Mouse (Mus musculus) c-Kit-positive CD71-positive TER-119-positive erythroid progenitor cells, embryonic 14.5 days (primary cell): ENCODE measurements around the gene Rbfox1.

Experiments used
- DNase-seq: peaks from one replicate; pipeline ENCODE4 v3.0.0-alpha.2; 2013; ENCODE audit warnings: low spot score

Gene Rbfox1

DNA sequence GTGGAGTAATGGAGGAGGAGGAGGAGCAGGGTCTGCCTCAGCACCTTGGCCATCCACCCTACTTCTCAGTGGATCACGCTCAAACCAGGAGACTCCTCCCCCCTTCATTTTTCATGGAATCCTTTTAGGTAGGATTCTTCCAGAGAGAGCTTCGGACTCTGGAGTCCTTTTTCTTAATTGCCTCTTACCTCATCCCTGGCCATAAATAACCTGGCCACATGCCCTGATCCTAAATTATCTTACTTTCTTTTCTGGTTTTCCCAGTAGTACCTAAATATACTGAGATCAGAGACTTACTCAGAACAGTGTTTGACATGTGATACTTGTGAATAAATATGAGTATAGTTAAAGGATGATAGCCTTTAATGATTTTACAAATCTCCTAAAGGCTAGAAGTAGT, 1042.5 kb downstream of the Rbfox1 start:
- DNase-seq, result no peak

DNA sequence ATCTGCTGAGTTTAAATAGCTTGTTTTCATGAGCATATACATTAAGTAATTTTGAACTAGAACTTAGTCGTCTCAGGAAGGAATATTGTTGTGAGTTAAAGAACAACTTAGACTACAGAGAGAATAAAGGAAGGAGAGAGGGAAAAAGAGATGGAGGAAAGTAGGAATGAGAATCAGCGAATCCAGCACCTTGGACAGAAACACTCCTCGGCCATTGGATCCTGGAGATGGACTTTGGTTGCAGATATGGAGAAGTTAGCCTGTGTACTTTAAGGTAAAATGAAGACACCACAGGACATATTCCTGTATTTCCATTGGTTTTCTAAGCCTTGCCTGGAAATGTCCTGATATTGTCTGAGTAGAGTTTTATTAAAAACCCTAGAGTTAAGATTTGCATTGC, 1045.6 kb downstream of the Rbfox1 start:
- DNase-seq, result no peak

DNA sequence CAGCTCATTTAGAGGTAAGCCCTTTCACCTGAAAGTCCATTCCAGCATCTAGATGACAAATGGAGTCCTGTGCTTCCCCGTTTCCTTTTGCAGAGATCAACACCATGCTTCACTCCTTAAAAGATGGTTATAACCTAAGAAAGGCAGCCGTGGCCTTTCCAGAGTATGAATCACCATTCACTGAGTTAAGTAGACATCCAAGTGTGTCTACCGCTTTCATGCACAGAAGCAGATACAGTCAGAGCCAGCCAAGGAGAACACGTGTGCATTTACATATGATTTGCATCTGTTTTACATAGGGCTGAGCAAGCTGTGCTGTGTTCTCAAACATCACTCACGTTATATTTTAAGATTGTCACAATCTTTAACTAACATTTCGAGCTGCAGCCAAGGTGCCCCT, 1061.0 kb downstream of the Rbfox1 start:
- no peak for DNase-seq

DNA sequence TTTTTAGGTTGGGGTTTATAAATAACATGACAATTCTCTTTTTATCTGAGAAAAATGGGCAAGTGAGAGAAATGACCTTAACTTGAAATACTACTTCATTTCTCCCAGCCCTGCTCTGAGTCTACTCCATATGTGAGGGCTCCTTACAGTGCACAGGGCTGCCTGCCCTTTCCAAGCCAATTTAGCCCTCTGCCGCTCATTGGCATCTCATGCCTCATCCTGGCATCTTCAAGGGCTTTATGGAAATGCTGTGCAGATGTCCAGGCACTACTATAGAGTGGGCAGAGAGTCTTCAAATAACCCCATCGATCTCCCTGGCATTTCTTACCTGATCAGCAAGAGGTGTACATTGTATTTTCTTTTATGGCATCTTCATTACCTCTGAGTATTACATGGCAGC, 1064.5 kb downstream of the Rbfox1 start:
- DNase-seq, result no peak

DNA sequence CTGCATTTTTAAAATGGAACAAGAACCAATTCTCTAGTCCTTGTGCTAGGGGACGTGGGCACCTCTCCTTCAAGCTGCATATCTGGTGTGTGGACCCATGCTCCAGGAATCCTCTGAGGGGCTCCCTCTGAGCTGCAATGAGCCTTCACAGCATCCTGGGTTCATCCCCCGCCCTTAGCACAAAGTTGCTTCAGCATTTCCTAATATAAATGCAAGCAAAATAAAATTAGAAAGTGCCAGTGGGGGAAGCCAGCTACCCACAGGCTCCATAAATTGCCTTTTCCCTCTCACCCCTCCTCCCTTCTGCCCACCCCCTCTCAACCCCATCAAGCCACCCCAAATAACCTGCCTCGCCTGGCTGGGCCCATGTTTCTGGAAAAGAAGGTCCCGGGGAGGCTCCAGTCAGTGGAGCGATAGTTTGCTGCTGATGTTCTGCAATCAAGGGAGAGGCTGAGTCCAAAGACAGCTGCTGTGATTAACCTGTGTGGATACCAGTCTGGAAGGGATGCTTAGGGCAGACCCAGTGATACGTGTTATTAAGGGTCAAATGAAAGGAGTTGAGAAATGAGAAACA, 1070.0 kb downstream of the Rbfox1 start:
- DNase-seq, result no peak

DNA sequence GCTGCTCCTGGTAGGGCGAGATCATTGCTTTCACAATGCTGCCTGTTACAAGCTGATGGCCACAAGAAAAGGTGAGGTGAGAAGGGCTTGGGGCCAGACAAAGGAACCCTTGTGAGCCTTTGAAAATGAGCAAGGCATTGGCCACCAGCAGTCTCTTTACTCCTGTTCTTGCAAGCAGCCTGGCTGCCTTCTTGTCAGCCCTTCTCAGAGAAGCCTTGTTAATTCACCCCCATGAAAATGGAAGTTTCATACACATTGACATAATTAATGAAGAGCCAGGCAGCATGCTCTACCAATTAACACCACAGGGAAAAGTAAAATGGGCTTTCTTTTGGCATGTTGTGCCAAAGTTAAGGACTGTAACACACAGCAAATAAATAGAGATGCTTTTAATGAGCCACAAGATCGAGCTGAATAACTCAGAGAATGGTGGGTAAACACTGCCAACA, 1076.8 kb downstream of the Rbfox1 start:
- no peak for DNase-seq

DNA sequence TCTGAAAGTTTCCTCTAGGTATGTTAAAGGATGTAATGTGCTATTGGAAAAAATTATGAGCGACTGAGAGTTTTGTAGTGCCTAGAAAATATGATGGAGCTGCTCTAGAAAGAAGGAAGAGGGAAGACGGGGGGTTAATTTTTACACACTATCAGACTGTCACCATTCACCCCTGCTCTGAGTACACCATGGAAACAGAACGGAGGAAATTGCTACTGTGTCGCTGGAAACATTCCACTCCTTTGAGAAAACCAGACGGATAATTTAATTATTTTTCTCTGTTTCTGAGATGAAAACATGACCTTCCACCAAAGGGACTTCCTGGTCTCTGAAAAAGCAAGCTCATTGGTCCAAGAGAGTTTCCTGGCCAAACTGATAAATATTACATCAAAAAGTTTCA, 1077.4 kb downstream of the Rbfox1 start:
- no peak for DNase-seq

DNA sequence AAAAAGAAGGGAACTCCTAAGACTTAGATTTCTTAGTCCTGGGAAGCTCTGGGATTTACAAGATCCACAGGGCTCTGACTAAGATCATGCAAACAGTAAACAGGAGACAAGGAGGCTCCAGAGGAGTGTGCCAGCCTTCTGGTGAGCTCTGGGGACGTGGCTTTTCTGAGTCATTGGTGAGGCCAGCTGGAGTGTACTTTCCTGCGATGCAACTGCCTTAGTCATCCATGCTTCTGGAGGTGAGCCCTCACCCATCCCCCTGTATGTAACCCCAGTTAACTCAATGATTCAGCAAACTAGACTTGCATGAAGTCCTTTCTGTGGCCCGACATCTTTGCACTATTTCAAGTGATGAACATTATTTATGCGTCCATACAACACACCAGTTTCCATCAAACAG, 1078.4 kb downstream of the Rbfox1 start:
- no peak for DNase-seq

DNA sequence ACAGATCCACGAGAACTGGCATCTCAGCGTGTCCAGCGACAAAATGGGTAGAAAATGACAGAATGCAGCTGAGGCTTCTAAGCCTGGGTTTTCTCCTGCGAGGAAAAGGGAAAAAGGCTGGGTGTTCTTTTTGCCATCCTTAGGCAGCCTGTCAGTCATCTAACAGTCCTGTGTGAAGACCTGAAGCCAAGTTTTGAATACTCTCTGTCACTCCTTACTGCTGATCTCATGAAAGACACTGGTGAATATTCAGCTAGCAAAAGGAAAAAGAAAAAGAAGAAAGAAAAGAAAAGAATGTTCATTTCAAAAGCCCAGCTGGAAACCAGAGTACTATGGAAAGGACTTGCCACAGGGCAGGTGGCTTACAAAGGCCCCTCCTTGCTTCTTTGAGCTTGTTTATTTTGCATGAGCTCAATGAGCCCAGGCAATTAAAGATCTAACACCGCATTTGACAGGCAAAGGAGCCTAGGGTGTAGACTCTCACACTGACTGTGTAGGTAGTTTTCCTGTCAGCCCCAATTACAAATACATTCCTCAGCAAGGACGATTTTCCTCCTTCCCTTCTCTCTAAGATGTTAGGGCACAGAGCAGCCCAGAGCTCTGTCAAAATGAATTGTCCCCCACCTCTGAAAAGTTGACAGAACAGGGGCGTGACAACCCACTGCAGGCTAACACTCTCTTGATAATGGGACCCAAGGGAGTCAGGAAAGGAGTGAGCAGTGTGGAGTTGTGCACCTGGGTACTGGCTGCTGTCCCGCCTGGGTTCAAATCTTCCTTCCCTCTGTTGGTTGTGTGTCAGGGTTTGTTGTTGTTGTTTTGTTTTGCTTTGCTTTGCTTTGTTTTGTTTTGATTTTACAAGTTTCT, 1079.8 kb downstream of the Rbfox1 start:
- no peak for DNase-seq

DNA sequence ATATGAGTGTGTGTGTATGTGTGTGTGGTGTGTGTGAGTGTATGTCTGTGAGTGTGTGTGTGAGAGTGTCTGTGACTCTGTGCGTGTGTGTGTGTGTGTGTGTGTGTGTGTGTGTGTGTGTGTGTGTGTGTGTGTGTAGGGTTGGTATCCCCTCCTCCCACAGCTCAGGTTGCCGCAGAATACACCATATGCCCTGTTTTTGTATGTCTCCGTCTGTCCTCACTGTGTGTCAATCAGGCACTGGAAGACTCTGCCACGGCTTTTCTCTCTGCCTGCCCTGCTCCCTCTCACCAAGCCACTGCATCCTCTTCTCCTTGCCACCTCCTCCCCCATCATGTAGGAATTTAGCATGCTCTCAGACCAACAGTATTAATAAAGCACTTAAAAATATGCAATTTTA, 1084.8 kb downstream of the Rbfox1 start:
- DNase-seq, result no peak

DNA sequence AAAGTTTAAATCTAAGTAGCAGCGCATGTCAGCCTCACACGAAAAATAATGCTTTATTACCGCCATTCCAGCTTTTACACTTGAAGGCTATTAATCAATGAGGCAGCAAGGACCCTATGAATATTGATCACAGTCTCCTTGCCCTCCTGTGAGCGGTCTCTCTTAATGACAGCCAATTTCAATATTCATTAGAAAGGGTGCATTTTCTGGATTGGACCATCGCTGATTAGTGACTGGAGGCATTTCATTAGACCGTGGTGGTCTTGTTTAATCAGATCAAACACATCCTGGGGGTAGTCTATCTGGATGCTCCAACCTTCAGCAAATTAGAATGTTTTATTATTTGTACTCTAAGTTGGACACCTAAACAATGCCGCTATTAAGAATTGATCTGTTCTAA, 1091.2 kb downstream of the Rbfox1 start:
- DNase-seq, result no peak

DNA sequence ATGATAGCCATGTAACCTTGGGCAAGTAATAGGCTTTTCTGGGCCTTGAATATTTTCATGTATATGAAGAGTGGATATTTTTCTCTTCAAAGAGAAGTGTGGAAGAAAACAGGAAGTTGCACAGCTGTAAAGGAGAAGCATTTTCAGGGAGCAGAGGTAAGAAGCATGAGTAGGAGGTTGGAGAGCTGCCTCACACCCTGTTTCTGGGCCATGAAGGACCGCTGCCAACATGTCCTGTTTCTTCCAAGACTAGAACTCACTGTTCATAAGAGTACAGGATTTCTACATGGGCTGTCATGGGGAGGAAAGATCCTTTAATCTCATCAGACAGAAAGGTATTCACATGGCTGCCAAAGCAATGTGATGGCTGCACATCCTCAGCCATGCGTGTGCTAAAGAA, 1098.8 kb downstream of the Rbfox1 start:
- DNase-seq, result no peak

DNA sequence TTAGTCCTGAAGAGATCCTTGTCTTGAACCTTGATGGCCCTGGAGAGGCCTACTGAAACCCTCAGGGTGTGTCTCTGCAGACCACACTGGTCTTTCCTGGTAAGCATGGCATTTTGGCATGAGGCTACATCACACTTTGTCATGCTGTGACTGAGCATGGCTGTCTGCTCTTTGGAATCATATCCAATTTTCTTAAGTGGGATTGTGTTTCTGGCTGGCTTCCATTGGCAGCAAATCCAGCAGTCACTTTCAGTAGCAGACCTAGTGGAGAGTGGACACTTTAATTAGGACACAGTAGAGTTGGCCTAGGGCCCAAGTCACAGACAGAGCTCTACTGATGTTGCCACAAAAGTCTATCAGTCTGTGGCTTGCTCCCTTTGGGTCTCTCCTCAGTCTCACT, 1100.9 kb downstream of the Rbfox1 start:
- no peak for DNase-seq

DNA sequence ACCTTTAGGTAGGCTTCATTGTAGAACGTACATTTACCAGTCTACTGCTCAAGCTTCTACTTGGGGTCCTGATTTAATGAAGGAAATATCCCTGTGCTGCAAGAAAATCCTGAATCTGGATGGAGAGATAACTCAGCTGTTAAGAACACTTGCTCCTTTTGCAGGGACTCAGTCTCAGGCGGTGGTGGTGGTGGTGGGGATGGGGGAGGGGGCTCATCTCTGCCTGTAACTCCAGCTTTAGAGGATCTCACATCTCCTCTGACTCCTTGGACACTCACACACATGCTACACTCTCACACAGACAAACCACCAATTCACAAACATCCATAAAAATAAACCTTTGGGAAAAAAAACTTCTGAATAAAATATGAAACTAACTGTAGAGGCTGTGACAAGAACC, 1101.3 kb downstream of the Rbfox1 start:
- DNase-seq, result no peak

DNA sequence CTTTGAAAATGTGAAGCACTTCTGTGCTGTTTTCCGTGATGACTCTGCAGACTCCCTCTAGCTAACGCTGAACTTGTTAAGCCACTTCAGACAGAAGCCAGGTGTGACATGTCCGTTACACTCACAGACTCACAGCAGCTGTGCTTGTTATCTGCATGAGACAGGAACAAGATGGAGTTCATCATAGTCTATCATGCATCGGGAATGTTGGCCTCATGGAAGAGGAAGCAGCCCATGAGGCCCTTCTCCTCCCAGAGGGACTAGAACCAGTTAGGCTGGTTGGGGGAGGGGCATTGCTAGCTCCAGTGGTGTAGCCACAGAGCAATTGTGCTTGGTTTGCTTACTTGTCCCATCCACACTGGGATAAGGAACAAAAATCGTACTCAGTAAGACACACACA, 1107.1 kb downstream of the Rbfox1 start:
- no peak for DNase-seq

DNA sequence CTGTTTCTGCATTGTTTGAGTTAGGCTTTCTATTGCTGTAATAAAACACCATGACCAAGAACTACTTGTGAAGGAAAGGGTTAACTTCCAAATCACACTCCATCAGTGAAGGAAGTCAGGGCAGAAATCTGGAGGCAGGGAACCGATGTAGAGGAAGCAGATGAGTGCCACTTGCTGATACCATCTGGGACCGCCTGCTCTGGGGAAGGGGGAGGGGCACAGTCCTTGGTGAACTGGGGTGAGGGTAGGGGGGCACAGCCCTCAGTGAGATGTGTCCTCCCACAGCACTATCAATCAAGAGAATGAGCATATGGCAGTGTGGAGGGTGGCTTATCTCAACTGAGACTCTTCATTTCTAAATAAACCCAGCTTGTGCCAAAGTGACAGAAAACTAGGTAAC, 1108.0 kb downstream of the Rbfox1 start:
- no peak for DNase-seq

DNA sequence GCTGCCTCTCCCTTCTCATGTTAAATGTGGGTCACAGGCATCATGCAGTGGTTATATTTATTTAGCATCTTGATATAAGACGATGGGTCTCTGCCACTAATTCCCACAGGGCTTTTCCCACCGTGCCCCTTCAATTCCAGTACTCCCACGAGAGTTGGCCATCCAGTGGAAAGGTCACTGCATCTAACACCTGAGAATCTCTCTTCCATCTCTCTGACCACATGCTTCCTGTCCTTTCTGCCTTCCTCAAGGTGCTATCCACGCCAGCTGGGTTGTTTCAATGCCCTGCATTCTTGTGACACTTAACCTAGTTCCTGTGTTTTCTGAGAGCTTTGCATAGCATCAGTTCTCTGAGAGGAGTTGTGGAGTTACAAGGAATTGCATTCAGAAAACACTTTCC, 1112.0 kb downstream of the Rbfox1 start:
- no peak for DNase-seq

DNA sequence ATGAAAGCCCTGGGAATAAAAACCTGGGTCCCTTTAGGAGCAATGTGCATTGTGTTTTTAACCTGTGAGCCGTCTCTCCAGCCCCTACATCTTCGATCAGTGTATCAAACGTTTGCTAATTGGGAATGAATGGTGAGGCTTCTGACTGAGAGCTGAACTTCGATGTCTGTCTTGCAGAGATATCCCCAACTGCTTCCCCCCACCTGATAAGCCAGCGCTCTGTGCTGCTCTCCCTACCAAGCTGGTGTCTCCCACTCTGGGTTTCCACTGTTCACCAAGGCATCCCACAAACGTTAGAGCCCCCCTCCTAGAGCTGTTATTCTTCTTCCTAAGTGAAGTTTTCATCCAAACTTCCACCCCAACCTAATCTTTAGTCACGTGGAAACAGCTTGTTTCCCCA, 1112.7 kb downstream of the Rbfox1 start:
- no peak for DNase-seq

DNA sequence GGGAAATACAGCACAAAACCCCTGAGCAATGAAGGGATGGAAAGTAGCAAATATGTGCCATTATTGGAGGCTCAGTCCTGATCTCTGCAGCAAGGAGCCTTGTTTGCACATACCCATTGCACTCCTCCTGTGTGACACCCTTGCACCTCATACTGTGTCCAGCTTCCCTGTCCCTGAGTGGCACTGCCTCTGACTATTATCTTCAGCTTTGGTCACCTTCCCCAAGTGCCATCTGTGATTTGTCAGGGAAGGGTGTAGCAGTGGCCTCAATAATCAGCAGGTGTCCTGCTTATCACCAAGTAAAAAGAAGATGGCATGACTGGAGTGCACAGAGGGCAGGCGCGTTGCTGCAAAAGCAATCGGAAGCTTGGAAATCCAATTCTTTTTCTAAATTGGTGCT, 1119.4 kb downstream of the Rbfox1 start:
- no peak for DNase-seq

DNA sequence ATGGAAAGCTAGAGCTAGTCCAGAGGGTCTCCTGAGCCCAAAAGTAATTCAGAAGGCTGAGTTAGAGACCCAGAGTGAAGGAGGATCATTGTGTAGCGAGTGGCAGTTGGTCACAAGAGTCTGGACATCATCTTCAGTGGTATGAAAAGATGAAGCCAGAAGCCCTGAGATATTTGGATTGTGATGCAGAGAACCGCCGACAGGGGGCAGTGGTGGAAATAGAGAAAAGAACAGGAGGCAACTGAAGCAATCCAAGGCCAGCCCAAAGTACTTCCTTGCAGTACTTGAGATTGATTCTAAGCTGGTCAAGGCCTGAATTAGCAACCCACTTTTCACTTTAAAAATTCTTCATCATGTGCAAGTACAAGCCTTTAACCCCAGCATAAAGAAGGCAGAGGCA, 1120.3 kb downstream of the Rbfox1 start:
- peak; percentile 6 for DNase-seq

DNA sequence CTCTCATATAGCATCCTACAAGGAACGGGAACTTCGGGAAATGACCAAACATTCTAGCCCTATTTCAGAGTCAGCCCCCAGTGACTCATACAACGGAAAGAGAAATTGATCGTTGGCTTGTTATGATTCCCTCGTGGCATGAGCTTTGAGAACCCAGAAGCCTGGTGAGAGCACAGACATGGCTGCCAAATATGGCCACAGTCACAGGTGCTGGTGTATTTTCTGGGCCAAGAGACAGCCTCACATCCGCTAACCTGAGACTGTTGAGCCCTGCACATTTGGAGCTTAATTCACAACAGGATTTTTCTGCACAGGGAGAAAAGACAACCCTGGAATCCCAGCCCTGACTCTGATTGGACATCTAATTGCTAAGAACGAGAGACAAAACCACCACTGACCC, 1132.2 kb downstream of the Rbfox1 start:
- DNase-seq, result no peak

DNA sequence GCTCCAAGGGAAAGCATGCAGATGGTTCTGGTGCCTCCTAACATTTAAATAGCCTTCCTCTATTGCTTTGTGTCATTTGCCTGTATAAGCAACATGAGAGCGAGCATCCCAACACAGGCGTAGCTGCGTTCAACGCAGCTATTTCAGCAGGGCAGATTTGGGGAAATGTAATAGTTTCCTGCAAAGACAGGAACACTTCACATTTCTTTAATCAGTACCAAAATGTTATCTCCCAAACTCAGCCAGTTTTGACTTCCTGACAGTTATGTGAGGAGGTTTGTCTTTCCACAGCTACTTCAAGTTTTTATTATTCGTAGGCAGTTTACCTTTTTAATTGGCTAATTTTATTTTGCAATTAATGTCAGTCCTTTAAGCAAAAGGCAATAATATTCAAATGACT, 1149.1 kb downstream of the Rbfox1 start:
- no peak for DNase-seq

DNA sequence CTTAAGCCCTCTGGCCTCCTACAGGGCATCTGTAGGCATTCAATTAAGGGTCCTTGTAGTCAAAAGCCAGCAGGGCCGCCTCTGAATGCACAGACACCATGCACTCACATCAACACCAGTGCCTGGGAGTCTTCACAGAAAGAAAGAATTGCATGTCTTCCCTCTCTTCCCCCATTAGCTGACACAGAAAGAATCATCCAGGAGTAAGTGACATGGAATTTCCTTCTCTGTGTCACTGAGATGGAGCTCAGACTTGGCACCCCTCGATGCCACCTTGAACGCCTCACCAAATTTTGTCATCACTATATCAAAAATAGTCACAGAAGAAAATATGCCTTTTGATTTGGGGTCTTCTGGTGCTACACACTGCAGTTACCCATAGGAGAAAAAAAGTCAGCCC, 1151.4 kb downstream of the Rbfox1 start:
- DNase-seq, result no peak

DNA sequence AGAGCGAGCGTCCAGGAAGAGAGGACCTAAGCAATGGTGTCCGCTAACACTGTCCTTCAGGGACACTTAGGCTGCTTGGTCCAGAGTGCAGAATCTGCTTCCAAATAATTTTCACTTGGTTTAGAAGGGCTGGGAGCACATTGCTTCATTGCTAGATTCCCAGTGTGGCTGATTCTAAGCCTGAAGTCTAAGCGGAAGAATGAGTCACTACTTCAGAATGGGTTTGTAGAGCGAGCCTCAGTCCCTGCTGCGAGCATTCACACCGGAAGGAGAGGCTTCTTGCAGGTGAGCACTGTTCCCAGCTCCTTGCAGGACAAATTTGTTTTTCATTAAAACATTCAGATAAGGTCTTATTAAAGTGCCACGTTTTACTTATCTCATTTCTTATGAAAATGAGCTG, 1151.8 kb downstream of the Rbfox1 start:
- DNase-seq, result no peak
